Mouse (Mus musculus) central nervous system, embryonic 14 days (tissue): ENCODE results near the gene Olfr651. TPM values are rescaled to one million over a fixed set of nuclear protein-coding genes. Genes with fewer than 3 reads are reported as not detected.

Experiments
- polyA plus RNA-seq: library from polyadenylated mRNA; depleted of rRNA; stranded (reverse); fragments of >200 nt; gene quantifications from 2 replicates; pipeline ENCODE4 v1.2.3, GENCODE M21; 2012; rRNA removed

Gene Olfr651
- polyA plus RNA-seq, result not detected in 2 replicates

GRCm38 (mm10) chr7:104549833-104550232, at the start of gene Olfr651:
Olfr651 (plus strand) TSS chr7:104550133.

GRCm38 (mm10) chr7:104507421-104508065, 42.4 kb upstream of the Olfr651 start, which contains the start of gene Trim30d:
Trim30d (minus strand) TSS chr7:104507849.

GRCm38 (mm10) chr7:104560601-104561000, 10.7 kb downstream of the Olfr651 start, which contains the start of gene Olfr652:
Olfr652 (plus strand) TSS chr7:104560901.

GRCm38 (mm10) chr7:104577014-104577413, 27.1 kb downstream of the Olfr651 start, which contains the start of gene Olfr653:
Olfr653 (plus strand) TSS chr7:104577314.

GRCm38 (mm10) chr7:104586725-104587124, 36.8 kb downstream of the Olfr651 start, which contains the start of gene Olfr654:
Olfr654 (plus strand) TSS chr7:104587025.

GRCm38 (mm10) chr7:104601679-104602078, 51.7 kb downstream of the Olfr651 start, which contains the start of gene Olfr655:
Olfr655 (minus strand) TSS chr7:104601779.

Other genes with a start within 250 kb of the Olfr651 start
- 3.3 and 5.3 TPM in 2 replicates for gene Trim12a, start 234.7 kb upstream of the Olfr651 start, polyA plus RNA-seq
- 0.02 TPM in 1 of 2 replicates, not detected in the other for gene Trim34b, start 220.7 kb upstream of the Olfr651 start, polyA plus RNA-seq
- 2.0 and 2.6 TPM in 2 replicates for gene Trim12c, start 196.8 kb upstream of the Olfr651 start, polyA plus RNA-seq
- gene Trim30b, start 180.2 kb upstream of the Olfr651 start, polyA plus RNA-seq, result 0.10 and 0.14 TPM in 2 replicates
- 0.10 and 0.18 TPM in 2 replicates for gene Trim30c, start 149.3 kb upstream of the Olfr651 start, polyA plus RNA-seq
- gene Trim30a, start 84.9 kb upstream of the Olfr651 start, polyA plus RNA-seq, result 1.7 and 1.9 TPM in 2 replicates
- 0.69 and 0.84 TPM in 2 replicates for gene Trim30d, start 42.3 kb upstream of the Olfr651 start, polyA plus RNA-seq
- gene Olfr652, start 10.8 kb downstream of the Olfr651 start, polyA plus RNA-seq, result not detected in 2 replicates
- not detected in 2 replicates for gene Olfr653, start 27.2 kb downstream of the Olfr651 start, polyA plus RNA-seq
- not detected in 2 replicates for gene Olfr654, start 36.9 kb downstream of the Olfr651 start, polyA plus RNA-seq
- 0.05 and 0.15 TPM in 2 replicates for gene Olfr655, start 51.6 kb downstream of the Olfr651 start, polyA plus RNA-seq
- not detected in 2 replicates for gene Olfr656, start 63.8 kb downstream of the Olfr651 start, polyA plus RNA-seq
- gene Olfr657, start 74.7 kb downstream of the Olfr651 start, polyA plus RNA-seq, result not detected in 2 replicates
- gene Olfr658, start 97.2 kb downstream of the Olfr651 start, polyA plus RNA-seq, result 0.06 and 0.08 TPM in 2 replicates
- not detected in 2 replicates for gene Olfr659, start 116.6 kb downstream of the Olfr651 start, polyA plus RNA-seq
- gene Olfr661, start 136.4 kb downstream of the Olfr651 start, polyA plus RNA-seq, result not detected in 2 replicates
- gene Usp17le, start 227.3 kb downstream of the Olfr651 start, polyA plus RNA-seq, result not detected in 2 replicates